In the genomic region with DNA sequence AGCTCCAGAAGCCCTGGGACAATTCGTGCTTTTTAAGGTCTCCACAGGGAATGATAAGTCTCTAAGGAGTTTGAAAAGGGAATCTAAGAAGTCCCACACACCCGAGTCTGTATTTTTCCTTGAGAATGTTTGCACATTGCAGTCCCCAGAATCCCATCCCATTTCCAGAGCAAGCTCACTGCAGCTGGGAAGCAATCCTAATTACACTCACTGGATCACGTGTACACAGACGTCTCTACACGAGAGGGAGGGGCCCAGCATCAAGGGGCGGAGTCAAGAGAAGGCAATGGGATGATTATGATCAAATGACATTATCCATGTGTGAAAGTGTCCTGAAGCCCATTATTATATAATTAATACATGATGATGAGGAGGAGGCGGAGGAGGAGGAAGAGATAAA, we compare ENCODE assay signal across 9 mouse cellular contexts.
DNase-seq lines count a peak whose midpoint lies in the region; ATAC-seq and TF ChIP-seq lines count a peak whose summit lies in the region.
"Had no signal": no experiment of that assay in that cellular context is flagged by ENCODE, and none has a peak within 500 bp of the region (broad histone marks: within the 10 kb centered on the region; RNA-seq: fewer than 3 reads in every experiment).

No protein-coding gene starts in this region.

- no peak for TF ChIP-seq CTCF in CH12.LX (conservative IDR thresholded peaks at IDR 0.05 in 1 of 2, IDR thresholded peaks at IDR 0.05 in 1 of 2; ENCODE audit: low read depth in 2 of 2, low read length in 2 of 2)
- no peak for TF ChIP-seq CTCF in intestine, postnatal 0 days (IDR thresholded peaks at IDR 0.05; ENCODE audit: low read depth)

- H3K36me3 ChIP-seq in forebrain, embryonic 10.5 days (replicated peaks), result no peaks in the 10 kb centered on the region
- no peaks in the 10 kb centered on the region for H3K36me3 ChIP-seq in forebrain, embryonic 16.5 days (ENCODE audit: control insufficient read depth, insufficient read depth)
- H3K36me3 ChIP-seq in CH12.LX (replicated peaks in 1 of 2; ENCODE audit: control insufficient read depth in 1 of 2, insufficient read depth in 1 of 2, low read length in 1 of 2), result no peaks in the 10 kb centered on the region
- no peaks in the 10 kb centered on the region for H3K36me3 ChIP-seq in forebrain, embryonic 14.5 days (ENCODE audit: control insufficient read depth, insufficient read depth, low read length)
- no peaks in the 10 kb centered on the region for H3K36me3 ChIP-seq in intestine, postnatal 0 days (ENCODE audit: control insufficient read depth, insufficient read depth)

- dilution Hi-C loops in CH12.LX (cut with MboI; ENCODE audit: extremely low pct_ligation_motif_present, extremely low pct_unique_long_range_greater_than_20kb, low sequenced_read_pairs), result no loop called here

- no peak for TF ChIP-seq RAD21 in CH12.LX (IDR thresholded peaks at IDR 0.05; ENCODE audit: low read depth, low read length)

- H3K4me3 ChIP-seq in forebrain, embryonic 10.5 days, result peak overlapping the region; percentile 61; the same call in 1 of the 2 replicates
- no peak overlapping the region for H3K4me3 ChIP-seq in forebrain, embryonic 16.5 days (replicated peaks; ENCODE audit: low read length)
- no peak overlapping the region for H3K4me3 ChIP-seq in CH12.LX (replicated peaks in 1 of 3; ENCODE audit: low read depth in 2 of 3, low read length in 2 of 3, poor library complexity in 1 of 3)
- no peak overlapping the region for H3K4me3 ChIP-seq in forebrain, embryonic 14.5 days (ENCODE audit: low read depth, low read length)
- H3K4me3 ChIP-seq in intestine, postnatal 0 days (ENCODE audit: low read depth, low read length), result no peak overlapping the region

- TF ChIP-seq POLR2A in CH12.LX (IDR thresholded peaks at IDR 0.05; ENCODE audit: low read depth, low read length), result no peak

- no peak for DNase-seq in forebrain, embryonic 10.5 days (ENCODE audit: extremely low spot score, low spot score)
- DNase-seq in CH12.LX (ENCODE audit: extremely low read depth), result no peak
- DNase-seq in forebrain, embryonic 14.5 days (ENCODE audit: low spot score), result peak; percentile 47
- peak; percentile 62 to 73 for DNase-seq in kidney, postnatal 25 days
- no peak for DNase-seq in urinary bladder, postnatal 14 days (ENCODE audit: low spot score)
- no peak for DNase-seq in left cerebral cortex, adult 18-20 months (ENCODE audit: low spot score in 2 of 2)

- no peaks in the 10 kb centered on the region for H3K9me3 ChIP-seq in forebrain, embryonic 10.5 days
- no peaks in the 10 kb centered on the region for H3K9me3 ChIP-seq in forebrain, embryonic 16.5 days (ENCODE audit: control insufficient read depth, low read length)
- no peaks in the 10 kb centered on the region for H3K9me3 ChIP-seq in CH12.LX (replicated peaks; ENCODE audit: low read length)
- H3K9me3 ChIP-seq in forebrain, embryonic 14.5 days (replicated peaks; ENCODE audit: control insufficient read depth, low read length), result no peaks in the 10 kb centered on the region
- no peaks in the 10 kb centered on the region for H3K9me3 ChIP-seq in intestine, postnatal 0 days (ENCODE audit: control insufficient read depth)

- TF ChIP-seq EP300 in CH12.LX (IDR thresholded peaks at IDR 0.05; ENCODE audit: low read length), result no peak

- no peak overlapping the region for H3K9ac ChIP-seq in forebrain, embryonic 16.5 days (replicated peaks; ENCODE audit: low read depth, low read length)
- H3K9ac ChIP-seq in CH12.LX (ENCODE audit: insufficient read depth, low read depth), result no peak overlapping the region
- no peak overlapping the region for H3K9ac ChIP-seq in forebrain, embryonic 14.5 days (ENCODE audit: low read length)
- no peak overlapping the region for H3K9ac ChIP-seq in intestine, postnatal 0 days (ENCODE audit: low read depth, low read length)

- H3K4me1 ChIP-seq in forebrain, embryonic 10.5 days, result peaks cover 27% of the 10 kb centered on the region
- peaks cover 25% of the 10 kb centered on the region for H3K4me1 ChIP-seq in forebrain, embryonic 16.5 days (replicated peaks; ENCODE audit: control insufficient read depth, insufficient read depth, low read length)
- H3K4me1 ChIP-seq in CH12.LX (ENCODE audit: control insufficient read depth in 1 of 2, insufficient read depth in 2 of 2), result no peaks in the 10 kb centered on the region; a peak in 1 of 4 replicates
- H3K4me1 ChIP-seq in forebrain, embryonic 14.5 days (ENCODE audit: control insufficient read depth, insufficient read depth, low read length), result peaks cover 16% of the 10 kb centered on the region
- peaks cover 5% of the 10 kb centered on the region; the same call in 1 of the 2 replicates for H3K4me1 ChIP-seq in intestine, postnatal 0 days (replicated peaks; ENCODE audit: control insufficient read depth, insufficient read depth, low read length)

- in situ Hi-C loops in CH12.LX (cut with MboI; ENCODE audit: low pct_ligation_motif_present, low pct_unique_long_range_greater_than_20kb, low sequenced_read_pairs), result no loop called here

- H3K27ac ChIP-seq in forebrain, embryonic 10.5 days, result no peak overlapping the region
- no peak overlapping the region for H3K27ac ChIP-seq in forebrain, embryonic 16.5 days (ENCODE audit: low read length)
- no peak overlapping the region for H3K27ac ChIP-seq in CH12.LX (ENCODE audit: insufficient read depth, low read depth)
- H3K27ac ChIP-seq in forebrain, embryonic 14.5 days (ENCODE audit: low read depth, low read length), result no peak overlapping the region
- no peak overlapping the region for H3K27ac ChIP-seq in intestine, postnatal 0 days (ENCODE audit: low read depth, low read length)
- H3K27ac ChIP-seq: macrophage had no signal

- no peak for ATAC-seq in forebrain, embryonic 16.5 days
- peak; percentile 48 for ATAC-seq in forebrain, embryonic 14.5 days
- ATAC-seq in intestine, postnatal 0 days, result no peak

- no peaks in the 10 kb centered on the region for H3K79me2 ChIP-seq in CH12.LX (replicated peaks; ENCODE audit: control insufficient read depth, extremely low read depth, insufficient read depth, poor library complexity, severe bottlenecking)

- H3K4me2 ChIP-seq in forebrain, embryonic 16.5 days (ENCODE audit: low read length), result no peak overlapping the region
- H3K4me2 ChIP-seq in CH12.LX (ENCODE audit: insufficient read depth, low read depth, poor library complexity, severe bottlenecking), result no peak overlapping the region
- peak overlapping the region; percentile 95; the same call in 1 of the 2 replicates for H3K4me2 ChIP-seq in forebrain, embryonic 14.5 days (ENCODE audit: low read length)
- no peak overlapping the region for H3K4me2 ChIP-seq in intestine, postnatal 0 days (replicated peaks; ENCODE audit: low read depth)

- WGBS in forebrain, embryonic 10.5 days, result 33% methylated on average over 7 of the region's 7 CpGs
- 25% methylated on average over 7 of the region's 7 CpGs for WGBS in forebrain, embryonic 16.5 days
- WGBS in forebrain, embryonic 14.5 days, result 28% methylated on average over 7 of the region's 7 CpGs
- 35% methylated on average over 7 of the region's 7 CpGs for WGBS in intestine, postnatal 0 days

- H3K27me3 ChIP-seq in forebrain, embryonic 10.5 days (ENCODE audit: poor library complexity, severe bottlenecking), result peaks cover 53% of the 10 kb centered on the region
- no peaks in the 10 kb centered on the region for H3K27me3 ChIP-seq in forebrain, embryonic 16.5 days (replicated peaks; ENCODE audit: control insufficient read depth, insufficient read depth, low read length)
- no peaks in the 10 kb centered on the region for H3K27me3 ChIP-seq in CH12.LX (replicated peaks)
- H3K27me3 ChIP-seq in forebrain, embryonic 14.5 days (replicated peaks; ENCODE audit: control insufficient read depth, insufficient read depth, low read length), result no peaks in the 10 kb centered on the region
- H3K27me3 ChIP-seq in intestine, postnatal 0 days (replicated peaks; ENCODE audit: control insufficient read depth, insufficient read depth, low read length), result peaks cover 6% of the 10 kb centered on the region; the same call in 1 of the 2 replicates

TF ChIP-seq in CH12.LX, 34 proteins besides CTCF, POLR2A, EP300 and RAD21:
- TF ChIP-seq BHLHE40 (IDR thresholded peaks at IDR 0.05; ENCODE audit: low read depth, low read length) (peak; percentile 16; the same call in 1 of the 2 replicates), TBP (conservative IDR thresholded peaks at IDR 0.05; ENCODE audit: low read depth, low read length) (no peak)

Comparison
In these comparisons a context has a peak if more than half of its experiments do, and no peak if none do; other contexts are left out.
1. DNase-seq: peak in forebrain, embryonic 14.5 days (single experiment) and kidney, postnatal 25 days (2 of 2); none in forebrain, embryonic 10.5 days (single experiment), CH12.LX (single experiment), urinary bladder, postnatal 14 days (single experiment) and left cerebral cortex, adult 18-20 months (0 of 2).